Mouse (Mus musculus) kidney, postnatal 0 days (tissue): Measurements from ENCODE around the gene 1700020D05Rik. TPM values are rescaled to one million over a fixed set of nuclear protein-coding genes. Genes with fewer than 3 reads are reported as not detected.
"Not testable (repeated sequence)": the region's sequence is repeated elsewhere in the genome, so short reads cannot be mapped to it uniquely, and the experiment has no call there.

Experiments used
- ATAC-seq: fragments of 200-750 bp; cut with Nextera tagmentation; replicated peaks from 2 replicates; pipeline ENCODE4 v1.8.0; 2017; ENCODE audit warnings: low read depth, moderate number of reproducible peaks, moderate TSS enrichment, moderate library complexity; ENCODE audit not compliant: low FRiP score
- DNase-seq: peaks from one replicate; pipeline ENCODE4 v3.0.0-alpha.2; 2016; ENCODE audit warnings: low spot score
- H3K27ac ChIP-seq: fragments of 300-500 bp; sonication (generic); 2 replicates; pipeline ENCODE4 v1.5.1; 2014; ENCODE audit warnings: mild to moderate bottlenecking
- H3K27me3 ChIP-seq: fragments of 300-500 bp; sonication (generic); 2 replicates; pipeline ENCODE4 v1.6.1; 2014; ENCODE audit warnings: low read length, mixed read lengths; ENCODE audit not compliant: insufficient read depth
- H3K36me3 ChIP-seq: fragments of 300-500 bp; sonication (generic); 2 replicates; pipeline ENCODE4 v1.6.1; 2014; ENCODE audit warnings: low read length, mixed read lengths; ENCODE audit not compliant: insufficient read depth
- H3K4me1 ChIP-seq: fragments of 300-500 bp; sonication (generic); replicated peaks from 2 replicates; pipeline ENCODE4 v1.6.1; 2014; ENCODE audit warnings: antibody characterized with exemption, low read length, mixed read lengths; ENCODE audit not compliant: insufficient read depth
- H3K4me2 ChIP-seq: fragments of 300-500 bp; sonication (generic); 2 replicates; pipeline ENCODE4 v1.6.1; 2014; ENCODE audit warnings: mild to moderate bottlenecking, low read length, moderate library complexity, mixed read lengths
- H3K4me3 ChIP-seq: fragments of 300-500 bp; sonication (generic); replicated peaks from 2 replicates; pipeline ENCODE4 v1.5.1; 2014; ENCODE audit warnings: low read depth, low read length
- H3K9ac ChIP-seq: fragments of 300-500 bp; sonication (generic); 2 replicates; pipeline ENCODE4 v1.6.1; 2014; ENCODE audit warnings: low read depth, low read length
- H3K9me3 ChIP-seq: fragments of 300-500 bp; sonication (generic); replicated peaks from 2 replicates; pipeline ENCODE4 v1.6.1; 2016; ENCODE audit warnings: low read length, inconsistent platforms, mixed read lengths
- CTCF ChIP-seq: IDR thresholded peaks from 2 replicates; pipeline ENCODE4 v1.5.1; 2016; ENCODE audit warnings: antibody characterized with exemption, low read depth, mild to moderate bottlenecking, moderate library complexity
- WGBS: fragments of 180-500 bp; shearing (Covaris S2); extraction: QIAGEN DNeasy Blood & Tissue Kit; methylation state at CpG from one replicate; pipeline ENCODE4 v1.1.7; 2014; 5-methylcytosine and 5-hydroxymethylcytosine counted together
- polyA plus RNA-seq: library from polyadenylated mRNA; unstranded; fragments of >200 nt; fragmentation: Nextera tagmentation; extraction: Ambion mirVana; gene quantifications from 2 replicates; pipeline ENCODE4 v1.2.1, GENCODE M21; 2015

The 1700020D05Rik gene
- polyA plus RNA-seq, 1 experiment from 2014 or later, result not detected

GRCm38 (mm10) chr19:5495353-5496051 is 8.1 kb downstream of the 1700020D05Rik start:
- no peak overlapping the region for H3K4me3 ChIP-seq
- no peak for ATAC-seq
- H3K4me2 ChIP-seq, result no peak overlapping the region
- H3K9ac ChIP-seq, result no peak overlapping the region
- H3K27me3 ChIP-seq, result no peaks in the 10 kb centered on the region
- H3K9me3 ChIP-seq, result no peaks in the 10 kb centered on the region
- H3K27ac ChIP-seq, result no peak overlapping the region
- H3K36me3 ChIP-seq, result peaks cover 34% of the 10 kb centered on the region
- 82% methylated on average over 12 of the region's 12 CpGs for WGBS
- DNase-seq, result no peak
- peaks cover 4% of the 10 kb centered on the region for H3K4me1 ChIP-seq
- no peak for TF ChIP-seq CTCF

- H3K9me3 ChIP-seq, result no peaks in the 10 kb centered on the region
- ATAC-seq (no peak), DNase-seq (no peak)
- H3K4me1 ChIP-seq, result peaks cover 4% of the 10 kb centered on the region
- H3K9ac ChIP-seq, result no peak overlapping the region
- 83% methylated on average over 3 of the region's 3 CpGs for WGBS
- H3K4me3 ChIP-seq, result no peak overlapping the region
- H3K36me3 ChIP-seq, result peaks cover 34% of the 10 kb centered on the region
- no peaks in the 10 kb centered on the region for H3K27me3 ChIP-seq
- no peak overlapping the region for H3K4me2 ChIP-seq
- TF ChIP-seq CTCF, result no peak
- no peak overlapping the region for H3K27ac ChIP-seq
These were observed 9.3 kb downstream of the 1700020D05Rik start for GRCm38 (mm10) chr19:5494314-5494713.

DNA sequence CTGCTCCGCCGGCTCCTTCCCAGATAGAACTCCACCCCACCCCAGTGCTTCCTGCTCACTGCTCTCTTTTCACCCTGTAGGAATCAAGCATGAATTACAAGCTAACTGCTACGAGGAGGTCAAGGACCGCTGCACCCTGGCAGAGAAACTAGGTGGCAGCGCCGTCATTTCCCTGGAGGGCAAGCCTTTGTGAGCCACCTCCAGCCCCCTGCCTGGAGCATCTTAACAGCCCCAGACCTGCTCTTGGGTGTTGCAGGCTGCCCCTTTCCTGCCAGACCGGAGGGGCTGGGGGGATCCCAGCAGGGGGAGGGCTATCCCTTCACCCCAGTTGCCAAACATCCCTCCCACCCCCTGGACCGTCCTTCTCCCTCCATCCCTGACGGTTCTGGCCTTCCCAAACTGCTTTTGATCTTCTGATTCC is 10.3 kb downstream of the 1700020D05Rik start:
- peak; percentile 46 for TF ChIP-seq CTCF
- not testable (repeated sequence) for H3K4me3 ChIP-seq, H3K9ac ChIP-seq, ATAC-seq, H3K4me1 ChIP-seq, H3K4me2 ChIP-seq, H3K27ac ChIP-seq, H3K9me3 ChIP-seq, H3K27me3 ChIP-seq
- 40% methylated on average over 9 of the region's 9 CpGs for WGBS
- peaks cover 34% of the 10 kb centered on the region for H3K36me3 ChIP-seq
- peak; percentile 65 for DNase-seq

GRCm38 (mm10) chr19:5492641-5493040 is 10.9 kb downstream of the 1700020D05Rik start:
- H3K4me2 ChIP-seq, result no peak overlapping the region
- no peaks in the 10 kb centered on the region for H3K27me3 ChIP-seq
- H3K4me1 ChIP-seq, result peaks cover 4% of the 10 kb centered on the region
- 75% methylated on average over 4 of the region's 4 CpGs for WGBS
- peaks cover 34% of the 10 kb centered on the region for H3K36me3 ChIP-seq
- H3K27ac ChIP-seq, result no peak overlapping the region
- no peak for DNase-seq
- H3K4me3 ChIP-seq, result no peak overlapping the region
- ATAC-seq, result no peak
- H3K9ac ChIP-seq, result no peak overlapping the region
- no peak for TF ChIP-seq CTCF
- no peaks in the 10 kb centered on the region for H3K9me3 ChIP-seq

- WGBS, result 1% methylated on average over 48 of the region's 59 CpGs
- peak overlapping the region; percentile 77 for H3K4me2 ChIP-seq
- H3K36me3 ChIP-seq, result peaks cover 23% of the 10 kb centered on the region
- no peaks in the 10 kb centered on the region for H3K9me3 ChIP-seq
- TF ChIP-seq CTCF, result no peak
- DNase-seq, result peak; percentile 95
- peak; percentile 5 for ATAC-seq
- peaks cover 4% of the 10 kb centered on the region for H3K4me1 ChIP-seq
- peak overlapping the region; percentile 87 for H3K9ac ChIP-seq
- no peaks in the 10 kb centered on the region for H3K27me3 ChIP-seq
- peak overlapping the region; percentile 99 for H3K4me3 ChIP-seq
- H3K27ac ChIP-seq, result peak overlapping the region; percentile 99
These were observed 12.5 kb downstream of the 1700020D05Rik start for GRCm38 (mm10) chr19:5490898-5491708.

- Histone ChIP-seq H3K9me3 (no peaks in the 10 kb centered on the region), H3K36me3 (peaks cover 21% of the 10 kb centered on the region; the same call in 1 of the 2 replicates), H3K27me3 (no peaks in the 10 kb centered on the region), H3K4me1 (peaks cover 4% of the 10 kb centered on the region), H3K27ac (peak within 1 kb of the TSS; percentile 99), H3K4me3 (peak within 1 kb of the TSS; percentile 99), H3K9ac (peak within 1 kb of the TSS; percentile 87), H3K4me2 (peak within 1 kb of the TSS; percentile 77)
- DNase-seq, result peak; percentile 98
- WGBS, result under 1% methylated on average over 61 of the region's 62 CpGs
- ATAC-seq, result peak; percentile 53
- peak; percentile 36; the same call in 1 of the 2 replicates for TF ChIP-seq CTCF
These were observed 13.2 kb downstream of the 1700020D05Rik start, which contains the start of gene Cfl1 for GRCm38 (mm10) chr19:5490313-5490897. TSS of gene Cfl1 (plus strand) at chr19:5490455.

DNA sequence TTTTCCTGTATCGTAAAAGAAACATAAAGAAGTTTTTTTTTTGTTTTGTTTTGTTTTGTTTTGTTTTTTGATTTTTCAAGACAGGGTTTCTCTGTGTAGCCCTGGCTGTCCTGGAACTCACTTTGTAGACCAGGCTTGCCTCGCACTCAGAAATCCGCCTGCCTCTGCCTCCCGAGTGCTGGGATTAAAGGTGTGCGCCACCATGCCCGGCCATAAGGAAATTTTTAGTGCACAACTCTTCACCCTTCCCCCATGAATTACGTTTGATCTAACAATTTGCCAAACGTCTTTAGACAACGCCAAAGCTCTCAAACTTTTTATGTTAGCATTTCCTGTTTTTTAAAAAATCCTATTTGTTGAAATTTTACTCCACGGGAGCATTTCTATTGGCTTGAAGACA is 13.9 kb downstream of the 1700020D05Rik start:
- peak overlapping the region; percentile 99 for H3K27ac ChIP-seq
- ATAC-seq, H3K27me3 ChIP-seq, H3K9ac ChIP-seq, H3K4me1 ChIP-seq, H3K9me3 ChIP-seq, DNase-seq: not testable (repeated sequence)
- H3K4me2 ChIP-seq, result peak overlapping the region; percentile 72
- peak overlapping the region; percentile 48; the same call in 1 of the 2 replicates for H3K4me3 ChIP-seq
- H3K36me3 ChIP-seq, result peaks cover 26% of the 10 kb centered on the region; the same call in 1 of the 2 replicates
- 35% methylated on average over 10 of the region's 10 CpGs for WGBS
